Mouse (Mus musculus) MEL (cell line): Measurements from ENCODE around the gene Foxo3. TPM values are rescaled to one million over a fixed set of nuclear protein-coding genes. Genes with fewer than 3 reads are reported as not detected.
A peak's percentile ranks its signal among the peaks of the same experiment; 100 is the strongest.

Experiments used
- DNase-seq: peaks from one replicate; pipeline ENCODE4 v3.0.0; 2011; ENCODE audit warnings: low read depth, low spot score
- H3K27ac ChIP-seq: 2 replicates; pipeline ENCODE4 v1.5.1; 2012; ENCODE audit warnings: low read depth, mild to moderate bottlenecking, control low read depth, low read length, moderate library complexity; ENCODE audit not compliant: control insufficient read depth
- H3K27me3 ChIP-seq, 2 experiments: fragments of 150-350 bp in 1 of 2; sonication (generic) in 1 of 2; 2 replicates each; pipeline ENCODE4 v1.6.1; 2012; ENCODE audit warnings: low read length in 2 of 2, mild to moderate bottlenecking in 2 of 2, improper control_type of control experiment in 1 of 2, moderate library complexity in 1 of 2; ENCODE audit not compliant: insufficient read depth in 2 of 2, control insufficient read depth in 1 of 2
- H3K36me3 ChIP-seq, 2 experiments: 2 replicates each; pipeline ENCODE4 v1.6.1; 2012 to 2014; ENCODE audit warnings: low read length in 2 of 2, improper control_type of control experiment in 1 of 2, inconsistent platforms in 1 of 2, mild to moderate bottlenecking in 1 of 2; ENCODE audit not compliant: insufficient read depth in 2 of 2, control insufficient read depth in 1 of 2
- H3K4me1 ChIP-seq, 2 experiments: fragments of 150-350 bp in 1 of 2; sonication (generic) in 1 of 2; 2 replicates each; pipeline ENCODE4 v1.6.1; 2012; ENCODE audit warnings: low read length in 2 of 2, improper control_type of control experiment in 1 of 2, mild to moderate bottlenecking in 1 of 2; ENCODE audit not compliant: insufficient read depth in 2 of 2, control insufficient read depth in 1 of 2
- H3K4me3 ChIP-seq, 2 experiments: fragments of 150-350 bp in 1 of 2; sonication (generic) in 1 of 2; 2 replicates each; pipeline ENCODE4 v1.5.1; 2012; ENCODE audit warnings: low read depth in 2 of 2, low read length in 2 of 2, mild to moderate bottlenecking in 2 of 2, moderate library complexity in 2 of 2, control low read depth in 1 of 2, improper control_type of control experiment in 1 of 2; ENCODE audit not compliant: control insufficient read depth in 1 of 2, insufficient read depth in 1 of 2
- H3K79me2 ChIP-seq: 2 replicates; pipeline ENCODE4 v1.6.1; 2012; ENCODE audit warnings: mild to moderate bottlenecking, low read length, moderate library complexity; ENCODE audit not compliant: control insufficient read depth, poor library complexity, insufficient read depth
- H3K9ac ChIP-seq: 2 replicates; pipeline ENCODE4 v1.6.1; 2012; ENCODE audit warnings: low read depth, mild to moderate bottlenecking, control low read depth, low read length, moderate library complexity; ENCODE audit not compliant: control insufficient read depth, poor library complexity, severe bottlenecking
- H3K9me3 ChIP-seq: fragments of 150-350 bp; sonication (generic); replicated peaks from 2 replicates; pipeline ENCODE4 v1.6.1; 2012; ENCODE audit warnings: mild to moderate bottlenecking, low read length, improper control_type of control experiment, moderate library complexity; ENCODE audit not compliant: insufficient read depth
- BHLHE40 ChIP-seq: IDR thresholded peaks from 2 replicates; pipeline ENCODE4 v1.6.1; 2012; ENCODE audit warnings: low read depth, mild to moderate bottlenecking, inconsistent platforms, low read length, improper control_type of control experiment, borderline replicate concordance
- CHD1 ChIP-seq: IDR thresholded peaks from 2 replicates; pipeline ENCODE4 v1.6.1; 2012; ENCODE audit warnings: low read depth, mild to moderate bottlenecking, inconsistent platforms, low read length, improper control_type of control experiment
- CHD2 ChIP-seq: IDR thresholded peaks from 2 replicates; pipeline ENCODE4 v1.6.1; 2011; ENCODE audit warnings: low read length, improper control_type of control experiment
- CTCF ChIP-seq, 3 experiments: IDR thresholded peaks in 2 of 3; conservative IDR thresholded peaks in 1 of 3; 2 replicates each; pipeline ENCODE4 v1.5.1; 2011 to 2012; ENCODE audit warnings: low read length in 3 of 3, low read depth in 2 of 3, mild to moderate bottlenecking in 2 of 3, improper control_type of control experiment in 1 of 3, inconsistent platforms in 1 of 3, mixed read lengths in 1 of 3, moderate library complexity in 1 of 3; ENCODE audit not compliant: control insufficient read depth in 1 of 3, insufficient read depth in 1 of 3, poor library complexity in 1 of 3, severe bottlenecking in 1 of 3
- E2F4 ChIP-seq: IDR thresholded peaks from 2 replicates; pipeline ENCODE4 v1.6.1; 2011; ENCODE audit warnings: low read depth, low read length, improper control_type of control experiment, borderline replicate concordance
- ELF1 ChIP-seq: IDR thresholded peaks from 2 replicates; pipeline ENCODE4 v1.6.1; 2014; ENCODE audit warnings: low read depth, mild to moderate bottlenecking, inconsistent platforms, low read length, improper control_type of control experiment, moderate library complexity
- EP300 ChIP-seq, 2 experiments: IDR thresholded peaks; 2 replicates each; pipeline ENCODE4 v1.6.1; 2011; ENCODE audit warnings: improper control_type of control experiment in 2 of 2, low read length in 2 of 2, low read depth in 1 of 2, mild to moderate bottlenecking in 1 of 2
- GABPA ChIP-seq: IDR thresholded peaks from 2 replicates; pipeline ENCODE4 v1.6.1; 2012; ENCODE audit warnings: low read depth, mild to moderate bottlenecking, inconsistent platforms, low read length, improper control_type of control experiment, moderate library complexity
- GATA1 ChIP-seq: IDR thresholded peaks from 2 replicates; pipeline ENCODE4 v1.6.1; 2011; ENCODE audit warnings: low read depth, low read length, improper control_type of control experiment
- HCFC1 ChIP-seq: IDR thresholded peaks from 2 replicates; pipeline ENCODE4 v1.6.1; 2012; ENCODE audit warnings: low read depth, mild to moderate bottlenecking, inconsistent platforms, low read length, improper control_type of control experiment, moderate library complexity
- JUND ChIP-seq: IDR thresholded peaks from 2 replicates; pipeline ENCODE4 v1.6.1; 2011; ENCODE audit warnings: low read depth, mild to moderate bottlenecking, improper control_type of control experiment, low read length
- KAT2A ChIP-seq: conservative IDR thresholded peaks from 2 replicates; pipeline ENCODE4 v1.6.1; 2012; ENCODE audit warnings: low read depth, low read length, improper control_type of control experiment, inconsistent platforms
- MAFK ChIP-seq: IDR thresholded peaks from 2 replicates; pipeline ENCODE4 v1.6.1; 2011; ENCODE audit warnings: low read depth, mild to moderate bottlenecking, low read length, improper control_type of control experiment, borderline replicate concordance
- MAX ChIP-seq: IDR thresholded peaks from 2 replicates; pipeline ENCODE4 v1.6.1; 2011; ENCODE audit warnings: low read length, improper control_type of control experiment
- MAZ ChIP-seq: IDR thresholded peaks from 2 replicates; pipeline ENCODE4 v1.6.1; 2012; ENCODE audit warnings: low read depth, mild to moderate bottlenecking, inconsistent platforms, low read length, improper control_type of control experiment
- MEF2A ChIP-seq: IDR thresholded peaks from 2 replicates; pipeline ENCODE4 v1.6.1; 2014; ENCODE audit warnings: low read depth, mild to moderate bottlenecking, inconsistent platforms, low read length, improper control_type of control experiment; ENCODE audit not compliant: poor library complexity, insufficient replicate concordance, severe bottlenecking; ENCODE audit errors: extremely low read depth
- MXI1 ChIP-seq: IDR thresholded peaks from 2 replicates; pipeline ENCODE4 v1.6.1; 2011; ENCODE audit warnings: mild to moderate bottlenecking, low read depth, low read length, improper control_type of control experiment
- MYB ChIP-seq: IDR thresholded peaks from 2 replicates; pipeline ENCODE4 v1.6.1; 2011; ENCODE audit warnings: mild to moderate bottlenecking, low read depth, low read length, improper control_type of control experiment
- MYC ChIP-seq: IDR thresholded peaks from 2 replicates; pipeline ENCODE4 v1.6.1; 2011; ENCODE audit warnings: low read depth, mild to moderate bottlenecking, low read length, improper control_type of control experiment, moderate library complexity
- NELFE ChIP-seq: IDR thresholded peaks from 2 replicates; pipeline ENCODE4 v1.6.1; 2011; ENCODE audit warnings: low read depth, low read length, improper control_type of control experiment
- NRF1 ChIP-seq: IDR thresholded peaks from 2 replicates; pipeline ENCODE4 v1.6.1; 2014; ENCODE audit warnings: low read depth, mild to moderate bottlenecking, inconsistent platforms, low read length, improper control_type of control experiment, moderate library complexity; ENCODE audit not compliant: poor library complexity, insufficient read depth, severe bottlenecking
- POLR2A ChIP-seq, 2 experiments: IDR thresholded peaks; 2 replicates each; pipeline ENCODE4 v1.6.1; 2011 to 2012; ENCODE audit warnings: low read length in 2 of 2, mild to moderate bottlenecking in 2 of 2, control low read depth in 1 of 2, improper control_type of control experiment in 1 of 2, low read depth in 1 of 2, moderate library complexity in 1 of 2; ENCODE audit not compliant: control insufficient read depth in 1 of 2, insufficient read depth in 1 of 2, poor library complexity in 1 of 2
- POLR2AphosphoS2 ChIP-seq: IDR thresholded peaks from 2 replicates; pipeline ENCODE4 v1.6.1; 2011; ENCODE audit warnings: low read length, improper control_type of control experiment
- POLR2AphosphoS5 ChIP-seq: IDR thresholded peaks from 2 replicates; pipeline ENCODE4 v1.6.1; 2012; ENCODE audit warnings: low read depth, borderline replicate concordance, mild to moderate bottlenecking, inconsistent platforms, low read length, moderate library complexity, mixed read lengths
- RAD21 ChIP-seq: IDR thresholded peaks from 2 replicates; pipeline ENCODE4 v1.6.1; 2011; ENCODE audit warnings: mild to moderate bottlenecking, low read depth, low read length, improper control_type of control experiment
- RCOR1 ChIP-seq: IDR thresholded peaks from 2 replicates; pipeline ENCODE4 v1.6.1; 2012; ENCODE audit warnings: low read depth, mild to moderate bottlenecking, inconsistent platforms, low read length, improper control_type of control experiment
- SIN3A ChIP-seq: IDR thresholded peaks from 2 replicates; pipeline ENCODE4 v1.6.1; 2012; ENCODE audit warnings: low read length, improper control_type of control experiment, inconsistent platforms
- SMC3 ChIP-seq: IDR thresholded peaks from 2 replicates; pipeline ENCODE4 v1.6.1; 2011; ENCODE audit warnings: low read depth, low read length, improper control_type of control experiment
- TAL1 ChIP-seq: IDR thresholded peaks from 2 replicates; pipeline ENCODE4 v1.6.1; 2012; ENCODE audit warnings: mild to moderate bottlenecking, inconsistent platforms, low read length, moderate library complexity, mixed read lengths
- TBP ChIP-seq: IDR thresholded peaks from 2 replicates; pipeline ENCODE4 v1.8.0; 2011; ENCODE audit warnings: low read depth, low read length, improper control_type of control experiment
- TCF12 ChIP-seq: IDR thresholded peaks from 2 replicates; pipeline ENCODE4 v1.6.1; 2014; ENCODE audit warnings: low read depth, mild to moderate bottlenecking, inconsistent platforms, low read length, improper control_type of control experiment, moderate library complexity
- USF1 ChIP-seq: IDR thresholded peaks from 2 replicates; pipeline ENCODE4 v1.6.1; 2014; ENCODE audit warnings: low read depth, mild to moderate bottlenecking, inconsistent platforms, low read length, improper control_type of control experiment, moderate library complexity
- ZC3H11A ChIP-seq: IDR thresholded peaks from 2 replicates; pipeline ENCODE4 v1.6.1; 2012; ENCODE audit warnings: low read depth, mild to moderate bottlenecking, inconsistent platforms, low read length, improper control_type of control experiment
- ZKSCAN1 ChIP-seq: IDR thresholded peaks from 2 replicates; pipeline ENCODE4 v1.6.1; 2012; ENCODE audit warnings: low read depth, mild to moderate bottlenecking, inconsistent platforms, low read length, improper control_type of control experiment, moderate library complexity
- ZMIZ1 ChIP-seq: IDR thresholded peaks from 2 replicates; pipeline ENCODE4 v1.6.1; 2012; ENCODE audit warnings: low read depth, mild to moderate bottlenecking, inconsistent platforms, low read length, improper control_type of control experiment, moderate library complexity
- ZNF384 ChIP-seq: IDR thresholded peaks from 2 replicates; pipeline ENCODE4 v1.6.1; 2012; ENCODE audit warnings: low read depth, mild to moderate bottlenecking, inconsistent platforms, low read length, improper control_type of control experiment
- polyA plus RNA-seq, 2 experiments: library from polyadenylated mRNA; stranded (reverse) in 1 of 2; unstranded in 1 of 2; fragments of >175 nt in 1 of 2; fragments of >200 nt in 1 of 2; gene quantifications; 2 replicates each; pipeline versions ENCODE4 v1.2.1 to v1.2.4; 2012; ENCODE audit warnings: low replicate concordance in 2 of 2, low read depth in 1 of 2; ENCODE audit not compliant: insufficient read length in 2 of 2, insufficient read depth in 1 of 2, missing spikeins in 1 of 2
- total RNA-seq: library from RNA; depleted of rRNA; stranded (reverse); fragments of 300-350 nt; gene quantifications from 2 replicates; pipeline ENCODE4 v1.2.3, GENCODE M21; 2012

Gene Foxo3
- total and polyA plus RNA-seq, 3 experiments, result 21.0 to 103 (median 27.2) TPM

DNA sequence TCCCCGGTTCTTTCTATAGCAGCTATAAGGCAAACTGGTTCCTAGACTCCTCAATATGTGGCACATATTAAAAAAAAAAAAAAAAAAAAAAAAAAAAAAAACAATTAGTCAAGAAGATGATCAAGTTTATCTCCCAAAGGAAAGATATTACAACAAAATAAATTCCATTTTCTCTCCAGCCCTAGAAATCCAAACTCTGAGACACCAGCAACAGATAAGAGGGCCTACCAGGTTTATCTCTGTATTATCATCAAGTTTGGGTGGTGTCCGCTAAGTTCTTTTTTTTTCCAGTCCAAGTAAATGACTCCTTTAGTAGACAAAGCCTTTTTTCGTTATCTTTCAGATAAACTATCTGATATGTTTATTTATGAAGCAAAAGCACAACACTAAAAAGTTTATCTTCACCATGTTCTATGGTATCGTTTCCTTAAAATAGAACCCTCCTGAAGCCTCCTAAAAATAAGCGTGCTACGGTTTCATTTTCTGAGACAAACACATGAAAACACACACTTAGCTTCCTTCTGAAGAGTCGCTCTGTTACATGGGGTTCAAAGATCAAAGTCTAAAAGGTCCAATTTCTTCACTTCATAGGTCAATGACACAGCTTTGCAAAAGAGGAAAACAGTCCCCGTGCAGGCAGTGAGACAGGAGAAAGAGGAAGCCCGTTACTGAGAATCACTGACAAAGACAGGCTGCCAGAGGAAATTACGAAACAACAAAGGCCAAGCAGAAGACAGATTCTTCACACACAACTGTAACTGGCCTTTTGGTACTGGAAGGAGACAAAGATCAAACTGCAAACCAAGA is 6.1 kb downstream of the Foxo3 start:
- H3K27me3 ChIP-seq, result no peaks in the 10 kb centered on the region
- H3K27ac ChIP-seq, result peak overlapping the region; percentile 59
- H3K4me3 ChIP-seq, result peak overlapping the region; percentile 10 to 27; a peak in 3 of 4 replicates
- 0 out of 2 replicates have a peak overlapping the region, but pooled peaks have one; percentile 28 for H3K9ac ChIP-seq
- peaks cover 32 to 55% of the 10 kb centered on the region in 2 experiments for H3K4me1 ChIP-seq
- H3K9me3 ChIP-seq, result no peaks in the 10 kb centered on the region
- peaks cover 48% of the 10 kb centered on the region for H3K79me2 ChIP-seq
- DNase-seq, result peak; percentile 82
- H3K36me3 ChIP-seq, result peaks cover 10 to 57% of the 10 kb centered on the region in 2 experiments
- TF ChIP-seq POLR2AphosphoS2 (no peak), TBP (0 out of 2 replicates have a peak, but pooled peaks have one; percentile 28), TAL1 (no peak), TCF12 (no peak), USF1 (no peak), ZC3H11A (no peak), NRF1 (no peak), MAFK (no peak), NELFE (no peak; the same call in 1 of the 2 replicates), MEF2A (no peak), POLR2A (IDR thresholded peaks at IDR 0.05; ENCODE audit: control insufficient read depth in 1 of 2, insufficient read depth in 1 of 2, low read depth in 1 of 2, low read length in 2 of 2, poor library complexity in 1 of 2) (no peak), GATA1 (peak; percentile 67), HCFC1 (no peak; the same call in 1 of the 2 replicates), ZMIZ1 (no peak), CHD2 (no peak), ZNF384 (peak; percentile 86), E2F4 (no peak), POLR2AphosphoS5 (no peak), GABPA (no peak), KAT2A (no peak), EP300 (IDR thresholded peaks at IDR 0.05; ENCODE audit: low read depth in 1 of 2, low read length in 2 of 2) (peak; percentile 47 to 57), SMC3 (peak; percentile 9; the same call in 1 of the 2 replicates), RAD21 (no peak), CHD1 (no peak; the same call in 1 of the 2 replicates), SIN3A (peak; percentile 83), RCOR1 (peak; percentile 85), ZKSCAN1 (no peak), JUND (no peak), MXI1 (peak; percentile 67), CTCF (IDR thresholded peaks at IDR 0.05 in 2 of 3, conservative IDR thresholded peaks at IDR 0.05 in 1 of 3; ENCODE audit: control insufficient read depth in 1 of 3, insufficient read depth in 1 of 3, low read depth in 2 of 3, low read length in 3 of 3, poor library complexity in 1 of 3, severe bottlenecking in 1 of 3) (no peak), ELF1 (no peak), BHLHE40 (0 out of 2 replicates have a peak, but pooled peaks have one; percentile 35), MYC (peak; percentile 55), MAX (peak; percentile 55), MYB (no peak), MAZ (no peak)
